Mouse (Mus musculus) limb, embryonic 12.5 days (tissue): ENCODE results near the gene Psmb6. TPM values are rescaled to one million over a fixed set of nuclear protein-coding genes. Genes with fewer than 3 reads are reported as not detected.
A peak's percentile ranks its signal among the peaks of the same experiment; 100 is the strongest.

Experiments used
- ATAC-seq: fragments of 200-750 bp; cut with Nextera tagmentation; 2 replicates; pipeline ENCODE4 v1.8.0; 2017; ENCODE audit warnings: low read depth, moderate TSS enrichment; ENCODE audit not compliant: insufficient number of reproducible peaks, insufficient read depth, low FRiP score, low TSS enrichment
- H3K27ac ChIP-seq: fragments of 300-500 bp; sonication (generic); 2 replicates; pipeline ENCODE4 v1.5.1; 2016; ENCODE audit warnings: mild to moderate bottlenecking, moderate library complexity
- H3K27me3 ChIP-seq: fragments of 300-500 bp; sonication (generic); 2 replicates; pipeline ENCODE4 v1.6.1; 2016; ENCODE audit warnings: mild to moderate bottlenecking, moderate library complexity
- H3K36me3 ChIP-seq: fragments of 300-500 bp; sonication (generic); 2 replicates; pipeline ENCODE4 v1.6.1; 2016; ENCODE audit warnings: mild to moderate bottlenecking, moderate library complexity
- H3K4me1 ChIP-seq: fragments of 300-500 bp; sonication (generic); replicated peaks from 2 replicates; pipeline ENCODE4 v1.6.1; 2016
- H3K4me2 ChIP-seq: fragments of 300-500 bp; sonication (generic); 2 replicates; pipeline ENCODE4 v1.6.1; 2016; ENCODE audit warnings: mild to moderate bottlenecking, moderate library complexity
- H3K4me3 ChIP-seq: fragments of 300-500 bp; sonication (generic); replicated peaks from 2 replicates; pipeline ENCODE4 v1.5.1; 2016; ENCODE audit warnings: mild to moderate bottlenecking
- H3K9ac ChIP-seq: fragments of 300-500 bp; sonication (generic); replicated peaks from 2 replicates; pipeline ENCODE4 v1.6.1; 2016; ENCODE audit warnings: mild to moderate bottlenecking, moderate library complexity
- H3K9me3 ChIP-seq: fragments of 300-500 bp; sonication (generic); 2 replicates; pipeline ENCODE4 v1.6.1; 2016; ENCODE audit warnings: mild to moderate bottlenecking, moderate library complexity
- WGBS: fragments of 180-500 bp; shearing (Covaris S2); methylation state at CpG from one replicate; pipeline ENCODE4 v1.1.7; 2016; 5-methylcytosine and 5-hydroxymethylcytosine counted together
- polyA plus RNA-seq: library from polyadenylated mRNA; unstranded; fragments of >200 nt; fragmentation: Nextera tagmentation; extraction: Ambion mirVana; gene quantifications from 2 replicates; pipeline ENCODE4 v1.2.1, GENCODE M21; 2016

Gene Psmb6
- polyA plus RNA-seq, 1 experiment from 2014 or later: 867 TPM

DNA sequence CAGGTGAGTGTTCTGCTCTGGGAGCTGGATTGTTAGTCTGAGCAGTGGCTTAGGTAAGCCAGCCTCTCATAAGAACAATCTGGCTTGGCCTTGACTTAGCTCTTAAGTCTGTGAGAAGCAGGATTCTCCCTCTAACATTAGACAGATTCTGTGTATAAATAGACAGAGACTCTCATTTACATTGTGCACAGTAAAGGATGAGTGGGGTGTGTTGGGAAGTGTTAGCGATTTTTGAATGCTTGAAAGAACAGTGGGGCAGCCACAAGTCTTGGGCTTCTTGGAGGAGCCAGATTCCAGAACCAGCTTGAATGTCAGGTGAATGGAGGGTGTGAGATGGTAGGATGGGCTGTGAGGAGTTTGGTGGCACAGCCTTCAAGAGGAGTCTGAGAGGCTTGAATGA is 46.5 kb downstream of the Psmb6 start:
- 0 out of 2 replicates have a peak overlapping the region, but pooled peaks have one; percentile 8 for H3K27ac ChIP-seq
- H3K9ac ChIP-seq: no peak overlapping the region
- no peaks in the 10 kb centered on the region for H3K27me3 ChIP-seq
- peaks cover 18% of the 10 kb centered on the region; the same call in 1 of the 2 replicates for H3K36me3 ChIP-seq
- 100% methylated on average over 1 of the region's 1 CpGs for WGBS
- H3K4me2 ChIP-seq: no peak overlapping the region
- H3K9me3 ChIP-seq: no peaks in the 10 kb centered on the region
- H3K4me1 ChIP-seq: peaks cover 34% of the 10 kb centered on the region
- no peak for ATAC-seq
- no peak overlapping the region for H3K4me3 ChIP-seq

GRCm38 (mm10) chr11:70572348-70572902 is 47.3 kb downstream of the Psmb6 start:
- Histone ChIP-seq H3K4me3 (no peak overlapping the region), H3K27me3 (no peaks in the 10 kb centered on the region), H3K9ac (no peak overlapping the region), H3K4me2 (no peak overlapping the region), H3K27ac (0 out of 2 replicates have a peak overlapping the region, but pooled peaks have one; percentile 8), H3K36me3 (peaks cover 18% of the 10 kb centered on the region; the same call in 1 of the 2 replicates), H3K4me1 (peaks cover 34% of the 10 kb centered on the region), H3K9me3 (no peaks in the 10 kb centered on the region)
- ATAC-seq: no peak
- WGBS: 65% methylated on average over 5 of the region's 5 CpGs

DNA sequence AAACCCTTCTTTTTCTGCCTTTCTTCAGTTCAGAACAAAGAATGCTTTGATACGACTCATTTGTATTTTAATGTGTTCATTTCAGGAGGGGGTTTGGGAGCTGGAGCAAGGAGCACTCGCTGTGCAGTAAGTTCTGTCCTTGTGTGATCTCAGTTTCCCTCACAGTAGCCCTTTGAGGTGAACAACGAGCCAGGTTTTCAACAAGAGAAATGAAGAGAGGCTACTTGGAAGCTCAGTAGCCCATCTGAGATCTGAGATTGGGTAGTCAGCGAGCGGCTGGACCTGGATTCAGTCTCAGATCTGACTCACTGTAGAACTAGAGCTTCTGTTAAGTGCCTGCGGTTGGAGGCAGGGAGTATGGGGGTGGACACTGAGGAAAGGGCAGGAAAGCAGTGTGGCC is 48.7 kb downstream of the Psmb6 start:
- H3K4me1 ChIP-seq: peaks cover 49% of the 10 kb centered on the region
- peak overlapping the region; percentile 29; the same call in 1 of the 2 replicates for H3K27ac ChIP-seq
- H3K4me3 ChIP-seq: no peak overlapping the region
- H3K27me3 ChIP-seq: no peaks in the 10 kb centered on the region
- H3K4me2 ChIP-seq: no peak overlapping the region
- no peak overlapping the region for H3K9ac ChIP-seq
- no peak for ATAC-seq
- H3K9me3 ChIP-seq: no peaks in the 10 kb centered on the region
- peaks cover 9% of the 10 kb centered on the region; the same call in 1 of the 2 replicates for H3K36me3 ChIP-seq
- 82% methylated on average over 6 of the region's 6 CpGs for WGBS

GRCm38 (mm10) chr11:70577201-70577600 is 52.0 kb downstream of the Psmb6 start:
- no peak for ATAC-seq
- no peak overlapping the region for H3K4me3 ChIP-seq
- peaks cover 61% of the 10 kb centered on the region for H3K4me1 ChIP-seq
- no peak overlapping the region for H3K27ac ChIP-seq
- no peaks in the 10 kb centered on the region for H3K27me3 ChIP-seq
- peaks cover 9% of the 10 kb centered on the region; the same call in 1 of the 2 replicates for H3K36me3 ChIP-seq
- no peak overlapping the region for H3K9ac ChIP-seq
- WGBS: 86% methylated on average over 3 of the region's 3 CpGs
- H3K4me2 ChIP-seq: no peak overlapping the region
- no peaks in the 10 kb centered on the region for H3K9me3 ChIP-seq

Other genes with a start within 250 kb of the Psmb6 start
- gene Alox12e, start 202.7 kb upstream of the Psmb6 start, polyA plus RNA-seq: not detected in 2 replicates
- gene Alox15, start 173.3 kb upstream of the Psmb6 start, polyA plus RNA-seq: 0.09 TPM in 1 of 2 replicates, not detected in the other
- 44.7 and 53.5 TPM in 2 replicates for gene Pelp1, start 115.3 kb upstream of the Psmb6 start, polyA plus RNA-seq
- gene Arrb2, start 92.7 kb upstream of the Psmb6 start, polyA plus RNA-seq: 18.8 and 19.5 TPM in 2 replicates
- 43.0 and 44.0 TPM in 2 replicates for gene Med11, start 73.4 kb upstream of the Psmb6 start, polyA plus RNA-seq
- 0.40 and 0.58 TPM in 2 replicates for gene Zmynd15, start 65.9 kb upstream of the Psmb6 start, polyA plus RNA-seq
- gene Cxcl16, start 65.4 kb upstream of the Psmb6 start, polyA plus RNA-seq: 1.1 and 1.9 TPM in 2 replicates
- gene Tm4sf5, start 20.1 kb upstream of the Psmb6 start, polyA plus RNA-seq: 0.36 and 1.4 TPM in 2 replicates
- 0.66 TPM in 1 of 2 replicates, not detected in the other for gene Vmo1, start 10.8 kb upstream of the Psmb6 start, polyA plus RNA-seq
- gene Gltpd2, start 6.2 kb upstream of the Psmb6 start, polyA plus RNA-seq: 0.37 and 0.68 TPM in 2 replicates
- gene Gm40193, start 7.6 kb downstream of the Psmb6 start, polyA plus RNA-seq: not detected in 2 replicates
- 4.4 and 4.5 TPM in 2 replicates for gene Pld2, start 14.7 kb downstream of the Psmb6 start, polyA plus RNA-seq
- gene Mink1, start 37.5 kb downstream of the Psmb6 start, polyA plus RNA-seq: 17.6 and 18.4 TPM in 2 replicates
- not detected in 2 replicates for gene 4930544D05Rik, start 90.5 kb downstream of the Psmb6 start, polyA plus RNA-seq
- not detected in 2 replicates for gene Chrne, start 93.8 kb downstream of the Psmb6 start, polyA plus RNA-seq
- 0.22 and 0.31 TPM in 2 replicates for gene Gp1ba, start 113.8 kb downstream of the Psmb6 start, polyA plus RNA-seq
- 95.8 and 104 TPM in 2 replicates for gene Rnf167, start 121.9 kb downstream of the Psmb6 start, polyA plus RNA-seq
- gene Slc25a11, start 122.1 kb downstream of the Psmb6 start, polyA plus RNA-seq: 161 and 163 TPM in 2 replicates
- gene Pfn1, start 129.3 kb downstream of the Psmb6 start, polyA plus RNA-seq: 1,494 and 1,514 TPM in 2 replicates
- gene Eno3, start 131.8 kb downstream of the Psmb6 start, polyA plus RNA-seq: 34.2 and 38.2 TPM in 2 replicates
- 151 TPM in 2 replicates for gene Spag7, start 144.0 kb downstream of the Psmb6 start, polyA plus RNA-seq
- gene Camta2, start 162.7 kb downstream of the Psmb6 start, polyA plus RNA-seq: 9.9 and 12.8 TPM in 2 replicates
- 1.0 and 1.4 TPM in 2 replicates for gene Inca1, start 174.8 kb downstream of the Psmb6 start, polyA plus RNA-seq
- gene Kif1c, start 175.2 kb downstream of the Psmb6 start, polyA plus RNA-seq: 3.3 and 3.6 TPM in 2 replicates
- gene Zfp3, start 238.8 kb downstream of the Psmb6 start, polyA plus RNA-seq: 6.8 and 7.2 TPM in 2 replicates